Mouse (Mus musculus): Measurements from ENCODE around the gene Haus2. TPM values are rescaled to one million over a fixed set of nuclear protein-coding genes. Genes with fewer than 3 reads are reported as not detected.

The Haus2 gene
- polyA plus RNA-seq, 1 experiment from 2014 or later = 32.6 TPM

DNA sequence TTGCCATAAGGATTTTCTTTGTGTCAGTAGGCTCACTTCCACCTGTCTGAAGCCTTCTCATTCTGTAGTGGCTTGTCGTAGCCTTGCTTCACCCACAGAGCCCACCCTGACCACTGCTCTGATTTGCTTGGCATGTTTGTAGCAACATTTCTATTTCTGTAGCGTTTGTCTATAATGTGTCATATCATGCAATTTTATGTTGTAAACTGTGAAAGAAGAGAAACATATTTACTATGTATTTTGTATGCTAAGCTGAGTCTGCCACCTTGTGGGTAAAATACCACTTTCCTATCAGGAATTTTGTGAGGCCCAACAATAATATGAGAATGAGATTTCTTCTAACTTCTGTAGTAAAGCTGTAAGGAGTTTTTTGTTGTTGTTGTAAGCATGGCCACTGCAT, 61.1 kb downstream of the Haus2 start:
- Histone ChIP-seq H3K4me2 (ENCODE audit: low read length) (no peak overlapping the region), H3K27me3 (ENCODE audit: control insufficient read depth, insufficient read depth, low read length) (no peaks in the 10 kb centered on the region), H3K9me3 (ENCODE audit: control insufficient read depth, low read length) (no peaks in the 10 kb centered on the region), H3K9ac (replicated peaks; ENCODE audit: low read length) (no peak overlapping the region), H3K4me3 (replicated peaks; ENCODE audit: low read depth, low read length) (no peak overlapping the region), H3K36me3 (ENCODE audit: control insufficient read depth, insufficient read depth, low read length) (no peaks in the 10 kb centered on the region; the same call in 1 of the 2 replicates), H3K27ac (replicated peaks; ENCODE audit: low read depth, low read length) (no peak overlapping the region), H3K4me1 (ENCODE audit: control insufficient read depth, insufficient read depth, low read length) (no peaks in the 10 kb centered on the region)
- WGBS = 84% methylated on average over 2 of the region's 2 CpGs
- ATAC-seq (ENCODE audit: low FRiP score, low TSS enrichment) = no peak
- DNase-seq = peak; percentile 55

Other genes starting within 250 kb of the Haus2 start
- gene Ganc, start 205.5 kb upstream of the Haus2 start, polyA plus RNA-seq (2014; fragmentation: Nextera tagmentation; extraction: Ambion mirVana) = 7.8 and 9.2 TPM in 2 replicates
- gene Tmem87a, start 205.3 kb upstream of the Haus2 start, polyA plus RNA-seq (2014; fragmentation: Nextera tagmentation; extraction: Ambion mirVana) = 11.1 and 12.1 TPM in 2 replicates
- gene Capn3, start 153.4 kb upstream of the Haus2 start, polyA plus RNA-seq (2014; fragmentation: Nextera tagmentation; extraction: Ambion mirVana) = 0.39 and 0.80 TPM in 2 replicates
- gene Zfp106, start 45.5 kb upstream of the Haus2 start, polyA plus RNA-seq (2014; fragmentation: Nextera tagmentation; extraction: Ambion mirVana) = 46.6 and 53.6 TPM in 2 replicates
- 11.9 and 20.2 TPM in 2 replicates for gene Snap23, start 41.7 kb upstream of the Haus2 start, polyA plus RNA-seq (2014; fragmentation: Nextera tagmentation; extraction: Ambion mirVana)
- 25.1 and 26.5 TPM in 2 replicates for gene Lrrc57, start 137 bp downstream of the Haus2 start, polyA plus RNA-seq (2014; fragmentation: Nextera tagmentation; extraction: Ambion mirVana)
- gene Stard9, start 19.7 kb downstream of the Haus2 start, polyA plus RNA-seq (2014; fragmentation: Nextera tagmentation; extraction: Ambion mirVana) = 4.7 and 4.8 TPM in 2 replicates
- gene Cdan1, start 240.7 kb downstream of the Haus2 start, polyA plus RNA-seq (2014; fragmentation: Nextera tagmentation; extraction: Ambion mirVana) = 7.6 and 7.7 TPM in 2 replicates
- gene Ttbk2, start 241.2 kb downstream of the Haus2 start, polyA plus RNA-seq (2014; fragmentation: Nextera tagmentation; extraction: Ambion mirVana) = 14.1 and 15.9 TPM in 2 replicates